Mouse (Mus musculus): Measurements from ENCODE around the gene Eme1. TPM values are rescaled to one million over a fixed set of nuclear protein-coding genes. Genes with fewer than 3 reads are reported as not detected.

Gene Eme1
- polyA plus RNA-seq, 1 experiment from 2014 or later: 4.9 TPM

GRCm38 (mm10) chr11:94602356-94602955 is 51.3 kb downstream of the Eme1 start:
- ATAC-seq (no peak), DNase-seq (no peak)
- Histone ChIP-seq H3K9ac (replicated peaks) (no peak overlapping the region), H3K4me3 (ENCODE audit: low read depth, low read length) (no peak overlapping the region), H3K36me3 (replicated peaks; ENCODE audit: insufficient read depth, low read length) (no peaks in the 10 kb centered on the region), H3K27me3 (ENCODE audit: insufficient read depth, low read length) (no peaks in the 10 kb centered on the region), H3K9me3 (ENCODE audit: low read length) (no peaks in the 10 kb centered on the region), H3K4me2 (ENCODE audit: low read depth, low read length) (peak overlapping the region; percentile 63), H3K4me1 (ENCODE audit: insufficient read depth) (peaks cover 10% of the 10 kb centered on the region), H3K27ac (ENCODE audit: low read depth) (no peak overlapping the region)
- 72% methylated on average over 11 of the region's 11 CpGs for WGBS (ENCODE audit: insufficient replicate concordance)
- TF ChIP-seq CTCF (IDR thresholded peaks at IDR 0.05; ENCODE audit: low read depth): no peak
- TF ChIP-seq EP300 (IDR thresholded peaks at IDR 0.05; ENCODE audit: low read depth): no peak

- Histone ChIP-seq H3K4me1 (ENCODE audit: insufficient read depth) (peaks cover 10% of the 10 kb centered on the region), H3K27me3 (ENCODE audit: insufficient read depth, low read length) (no peaks in the 10 kb centered on the region), H3K36me3 (replicated peaks; ENCODE audit: insufficient read depth, low read length) (no peaks in the 10 kb centered on the region), H3K4me3 (ENCODE audit: low read depth, low read length) (peak within 1 kb of the TSS; percentile 44), H3K27ac (ENCODE audit: low read depth) (peak within 1 kb of the TSS; percentile 31), H3K9me3 (ENCODE audit: low read length) (no peaks in the 10 kb centered on the region), H3K9ac (replicated peaks) (peak within 1 kb of the TSS; percentile 67), H3K4me2 (ENCODE audit: low read depth, low read length) (peak within 1 kb of the TSS; percentile 63)
- no peak for TF ChIP-seq EP300 (IDR thresholded peaks at IDR 0.05; ENCODE audit: low read depth)
- no peak for TF ChIP-seq CTCF (IDR thresholded peaks at IDR 0.05; ENCODE audit: low read depth)
- WGBS (ENCODE audit: insufficient replicate concordance): 2% methylated on average over 45 of the region's 52 CpGs
- ATAC-seq (peak; percentile 85), DNase-seq (peak; percentile 85)
Observed at GRCm38 (mm10) chr11:94601321-94602281, 52.2 kb downstream of the Eme1 start, which contains the start of gene Acsf2. Gene Acsf2 (minus strand): TSS chr11:94601871.

- Histone ChIP-seq H3K27me3 (ENCODE audit: insufficient read depth, low read length) (no peaks in the 10 kb centered on the region), H3K9me3 (ENCODE audit: low read length) (no peaks in the 10 kb centered on the region), H3K9ac (replicated peaks) (no peak overlapping the region), H3K4me3 (ENCODE audit: low read depth, low read length) (no peak overlapping the region), H3K4me1 (ENCODE audit: insufficient read depth) (peaks cover 10% of the 10 kb centered on the region), H3K36me3 (replicated peaks; ENCODE audit: insufficient read depth, low read length) (no peaks in the 10 kb centered on the region), H3K27ac (ENCODE audit: low read depth) (no peak overlapping the region), H3K4me2 (ENCODE audit: low read depth, low read length) (peak overlapping the region; percentile 63)
- 82% methylated on average over 7 of the region's 7 CpGs for WGBS (ENCODE audit: insufficient replicate concordance)
- no peak for DNase-seq
- no peak for TF ChIP-seq EP300 (IDR thresholded peaks at IDR 0.05; ENCODE audit: low read depth)
- no peak for TF ChIP-seq CTCF (IDR thresholded peaks at IDR 0.05; ENCODE audit: low read depth)
- no peak for ATAC-seq
Observed at GRCm38 (mm10) chr11:94600447-94600846, 53.3 kb downstream of the Eme1 start.

- Histone ChIP-seq H3K4me1 (ENCODE audit: insufficient read depth) (peaks cover 10% of the 10 kb centered on the region), H3K27me3 (ENCODE audit: insufficient read depth, low read length) (no peaks in the 10 kb centered on the region), H3K4me3 (ENCODE audit: low read depth, low read length) (no peak overlapping the region), H3K4me2 (ENCODE audit: low read depth, low read length) (no peak overlapping the region), H3K27ac (ENCODE audit: low read depth) (peak overlapping the region; percentile 30; the same call in 1 of the 2 replicates), H3K36me3 (replicated peaks; ENCODE audit: insufficient read depth, low read length) (no peaks in the 10 kb centered on the region), H3K9ac (replicated peaks) (no peak overlapping the region), H3K9me3 (ENCODE audit: low read length) (no peaks in the 10 kb centered on the region)
- no peak for TF ChIP-seq EP300 (IDR thresholded peaks at IDR 0.05; ENCODE audit: low read depth)
- peak; percentile 47 for TF ChIP-seq CTCF (IDR thresholded peaks at IDR 0.05; ENCODE audit: low read depth)
- ATAC-seq: 0 out of 2 replicates have a peak, but pooled peaks have one; percentile 22
- DNase-seq: no peak
- 68% methylated on average over 6 of the region's 6 CpGs for WGBS (ENCODE audit: insufficient replicate concordance)
Observed at GRCm38 (mm10) chr11:94598437-94599120, 55.2 kb downstream of the Eme1 start.

GRCm38 (mm10) chr11:94597319-94597718 is 56.4 kb downstream of the Eme1 start:
- 69% methylated on average over 4 of the region's 4 CpGs for WGBS (ENCODE audit: insufficient replicate concordance)
- H3K4me3 ChIP-seq (ENCODE audit: low read depth, low read length): no peak overlapping the region
- H3K9ac ChIP-seq (replicated peaks): no peak overlapping the region
- H3K4me1 ChIP-seq (ENCODE audit: insufficient read depth): peaks cover 10% of the 10 kb centered on the region
- no peak for ATAC-seq
- TF ChIP-seq EP300 (IDR thresholded peaks at IDR 0.05; ENCODE audit: low read depth) (no peak), CTCF (IDR thresholded peaks at IDR 0.05; ENCODE audit: low read depth) (no peak)
- no peak overlapping the region for H3K4me2 ChIP-seq (ENCODE audit: low read depth, low read length)
- DNase-seq: peak; percentile 42
- no peaks in the 10 kb centered on the region for H3K36me3 ChIP-seq (replicated peaks; ENCODE audit: insufficient read depth, low read length)
- H3K9me3 ChIP-seq (ENCODE audit: low read length): no peaks in the 10 kb centered on the region
- no peak overlapping the region; the same call in 1 of the 2 replicates for H3K27ac ChIP-seq (ENCODE audit: low read depth)
- no peaks in the 10 kb centered on the region for H3K27me3 ChIP-seq (ENCODE audit: insufficient read depth, low read length)

All from liver, postnatal 0 days (tissue).